Mouse (Mus musculus) left cerebral cortex, postnatal 4 days (tissue): ENCODE data around the gene Zfp874a. TPM values are rescaled to one million over a fixed set of nuclear protein-coding genes. Genes with fewer than 3 reads are reported as not detected.
"Not testable (repeated sequence)": the region's sequence is repeated elsewhere in the genome, so short reads cannot be mapped to it uniquely, and the experiment has no call there.

ENCODE experiments used
- DNase-seq: peaks from one replicate; pipeline ENCODE4 v3.0.0-alpha.2; 2022
- intact Hi-C: fragments of 180-260 bp; cut with DNase I; formaldehyde crosslinking; loops from one replicate; pipeline ENCODE4 v1.15.1; 2025
- total RNA-seq, 2 experiments: library from RNA; stranded (reverse); gene quantifications; 2 replicates each; pipeline ENCODE4 v1.2.3; 2021

The Zfp874a gene
- total RNA-seq = 10 to 100 TPM in 1 of 2 experiments, 1 to 10 TPM in 1; 8.6 to 10.8 TPM

DNA sequence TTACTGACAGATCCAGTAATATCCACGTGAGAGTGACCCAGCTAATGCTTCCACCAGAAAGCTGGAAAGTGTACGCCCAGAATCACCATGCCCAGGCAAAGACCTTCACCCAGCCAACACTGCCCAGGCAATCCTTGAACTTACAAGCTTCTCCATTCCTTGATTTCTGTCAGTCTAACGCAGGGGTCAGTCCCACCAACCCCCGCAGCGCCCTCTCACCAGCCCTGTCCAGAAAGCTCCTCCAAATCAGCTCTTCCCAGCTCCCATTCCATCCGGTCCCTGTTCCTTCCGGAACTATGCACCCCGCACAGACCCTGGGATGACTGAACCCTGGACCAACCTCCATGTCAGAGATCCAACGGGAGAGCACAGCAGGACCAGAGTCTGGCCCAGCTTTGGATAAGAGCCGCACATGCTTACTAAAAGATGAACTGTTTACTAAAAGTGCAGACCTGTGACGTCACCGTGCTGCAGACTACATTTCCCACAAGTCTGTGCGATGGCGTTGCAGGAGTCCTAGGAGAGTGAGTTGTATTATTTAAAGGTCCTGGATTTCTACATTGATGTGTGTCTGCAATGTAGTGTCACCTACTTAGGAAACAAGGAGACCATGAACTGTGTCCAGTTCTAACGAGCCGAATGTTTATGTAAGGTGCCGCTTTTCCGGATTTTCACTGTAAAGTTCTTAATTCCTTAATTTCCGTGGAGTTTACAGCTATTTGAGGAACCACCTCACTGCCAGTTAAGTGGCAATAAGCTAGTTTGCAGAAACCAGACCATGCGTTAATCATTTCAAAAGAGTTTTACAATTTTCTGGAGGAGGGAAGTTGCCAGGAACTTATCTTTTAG, at the start of gene Zfp874a:
Gene Zfp874a (minus strand): TSS at position 453 of the 849 bp plus-strand sequence.
- DNase-seq = peak; percentile 81
- intact Hi-C loops = no loop called here

DNA sequence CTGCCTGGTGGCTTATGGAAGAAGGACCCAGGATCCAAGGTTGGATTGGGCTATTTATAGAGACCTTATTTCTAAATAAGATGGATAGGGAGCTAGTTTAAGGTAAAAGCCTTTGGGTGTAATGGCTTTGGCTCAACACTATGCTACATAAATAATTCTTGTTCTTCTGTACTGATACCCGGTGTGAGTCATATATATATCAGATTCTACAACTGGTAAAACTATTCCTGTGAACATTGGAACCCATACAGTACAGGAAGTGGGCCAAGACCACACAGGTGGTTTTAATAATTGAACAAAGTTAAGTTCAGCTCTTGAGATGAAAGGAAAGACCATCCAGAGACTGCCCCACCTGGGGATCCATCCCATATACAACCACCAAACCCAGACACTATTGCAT, 49.5 kb upstream of the Zfp874a start:
- intact Hi-C loops = no loop called here
- DNase-seq = no peak

DNA sequence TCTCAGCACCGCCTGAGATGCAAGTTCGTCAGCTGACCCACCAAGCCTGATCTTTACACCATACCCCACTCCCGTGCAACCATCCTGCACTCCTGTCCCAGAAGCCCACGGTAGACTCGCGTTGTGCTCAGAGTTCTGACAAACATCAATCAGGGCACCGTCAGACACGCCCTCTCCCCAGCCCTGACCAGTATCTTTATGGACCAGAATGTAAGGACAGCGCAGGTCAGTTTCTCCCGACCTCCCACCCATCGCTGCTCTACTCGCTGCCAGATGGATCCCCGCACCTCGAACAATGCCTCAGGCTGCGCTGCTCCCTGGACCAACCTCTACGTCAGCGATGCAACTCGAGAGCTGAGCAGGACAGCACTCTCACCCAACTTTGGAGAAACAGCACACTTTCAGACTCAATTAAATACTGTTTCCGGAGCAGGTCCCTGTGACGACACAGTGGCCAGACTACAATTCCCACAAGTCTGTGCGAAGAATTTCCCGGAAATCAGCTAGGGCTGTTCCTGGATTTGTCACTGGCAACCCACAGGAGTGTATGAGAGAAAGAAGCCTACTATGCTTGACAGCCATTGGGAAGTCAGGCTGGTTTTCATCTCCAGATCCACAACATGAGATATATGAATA, 48.8 kb upstream of the Zfp874a start, which contains the start of gene Zfp58:
Gene Zfp58 (minus strand): TSS at position 472 of the 636 bp plus-strand sequence.
- intact Hi-C loops = no loop called here
- DNase-seq = peak; percentile 68

DNA sequence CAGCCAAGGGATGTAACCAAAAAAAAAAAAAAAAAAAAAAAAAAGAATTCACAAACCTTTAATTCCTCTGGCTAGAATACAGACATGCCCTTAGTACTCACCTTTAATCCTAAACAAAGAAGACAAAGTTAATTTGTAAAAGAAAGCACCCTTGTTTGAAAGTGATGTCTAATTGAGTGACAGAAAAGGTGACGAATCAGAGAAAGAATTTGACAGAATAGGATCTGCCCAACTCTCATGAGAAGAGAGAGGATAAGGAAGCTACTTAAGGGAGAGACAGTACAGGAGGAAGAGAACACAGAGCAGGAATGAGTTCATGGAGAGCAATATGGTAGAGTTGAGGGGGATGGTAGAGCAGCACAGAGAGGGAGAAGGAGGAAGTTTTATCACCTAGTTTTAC, 44.2 kb upstream of the Zfp874a start:
- intact Hi-C loops = no loop called here
- no peak for DNase-seq

DNA sequence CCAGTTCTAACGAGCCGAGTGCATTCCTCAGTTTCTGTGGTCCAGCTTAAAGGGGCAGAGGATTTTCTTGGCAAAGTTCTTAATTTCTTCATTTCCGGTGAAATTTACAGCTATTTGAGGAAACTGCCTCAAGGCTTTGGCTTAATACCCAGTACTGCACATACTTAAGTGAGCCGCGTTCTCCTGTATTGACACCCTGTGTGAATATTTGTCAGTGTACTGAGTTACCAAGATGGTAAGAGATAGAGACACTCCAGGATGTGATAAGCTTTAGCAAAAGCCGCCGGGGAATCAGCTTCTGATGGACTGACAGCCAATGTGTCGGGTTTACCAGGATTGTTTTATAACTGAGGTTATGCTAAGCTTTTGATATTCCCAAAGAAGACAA, 33.0 kb upstream of the Zfp874a start:
- intact Hi-C loops = no loop called here
- DNase-seq = no peak

DNA sequence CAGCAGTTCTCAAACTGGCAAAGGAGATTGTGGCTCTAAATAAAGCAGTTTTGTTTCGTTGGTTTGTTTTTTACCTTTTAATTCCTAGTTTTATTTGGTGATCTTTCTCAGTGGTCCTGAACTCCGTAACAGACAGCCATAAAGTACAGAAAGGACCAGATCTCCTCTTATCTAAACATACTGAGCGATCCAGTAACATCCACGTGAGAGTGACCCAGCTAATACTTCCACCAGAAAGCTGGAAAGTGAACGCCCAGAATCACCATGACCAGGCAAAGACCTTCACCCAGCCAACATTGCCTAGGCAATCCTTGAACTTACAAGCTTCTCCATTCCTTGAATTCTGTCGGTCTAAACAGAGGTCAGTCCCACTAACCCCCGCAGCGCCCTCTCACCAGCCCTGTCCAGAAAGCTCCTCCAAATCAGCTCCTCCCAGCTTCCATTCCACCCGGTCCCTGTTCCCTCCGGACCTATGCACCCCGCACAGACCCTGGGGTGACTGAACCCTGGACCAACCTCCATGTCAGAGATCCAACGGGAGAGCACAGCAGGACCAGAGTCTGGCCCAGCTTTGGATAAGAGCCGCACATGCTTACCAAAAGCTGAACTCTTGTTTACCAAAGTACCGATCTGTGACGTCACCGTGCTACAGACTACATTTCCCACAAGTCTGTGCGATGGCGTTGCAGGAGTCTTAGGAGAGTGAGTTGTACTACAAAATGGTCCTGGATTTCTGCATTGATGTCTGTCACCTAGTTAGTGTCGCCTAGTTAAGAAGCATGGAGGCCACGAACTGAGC, 32.4 kb upstream of the Zfp874a start, which contains the start of gene Zfp874b:
Gene Zfp874b (minus strand): TSS at position 634 of the 799 bp plus-strand sequence.
- DNase-seq = peak; percentile 75
- intact Hi-C loops = no loop called here

DNA sequence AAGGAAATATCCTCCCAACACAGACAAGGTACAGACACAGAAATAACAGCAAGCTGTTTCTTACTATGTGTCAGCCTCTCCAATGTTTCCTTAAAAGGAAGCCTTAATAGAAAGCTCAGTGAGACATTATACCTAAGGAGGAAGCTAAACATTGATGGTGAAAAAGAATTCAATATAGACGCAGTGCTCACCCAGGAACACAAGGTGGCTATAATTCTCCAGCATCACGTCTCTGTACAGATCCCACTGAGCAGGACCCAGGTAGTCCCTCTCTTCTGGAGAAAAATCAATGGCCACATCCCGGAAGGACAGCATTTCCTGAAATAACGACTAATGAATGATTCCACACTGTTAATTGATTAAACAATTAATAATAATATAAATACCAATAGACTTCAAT, 30.1 kb upstream of the Zfp874a start:
- DNase-seq = no peak
- intact Hi-C loops = no loop called here

DNA sequence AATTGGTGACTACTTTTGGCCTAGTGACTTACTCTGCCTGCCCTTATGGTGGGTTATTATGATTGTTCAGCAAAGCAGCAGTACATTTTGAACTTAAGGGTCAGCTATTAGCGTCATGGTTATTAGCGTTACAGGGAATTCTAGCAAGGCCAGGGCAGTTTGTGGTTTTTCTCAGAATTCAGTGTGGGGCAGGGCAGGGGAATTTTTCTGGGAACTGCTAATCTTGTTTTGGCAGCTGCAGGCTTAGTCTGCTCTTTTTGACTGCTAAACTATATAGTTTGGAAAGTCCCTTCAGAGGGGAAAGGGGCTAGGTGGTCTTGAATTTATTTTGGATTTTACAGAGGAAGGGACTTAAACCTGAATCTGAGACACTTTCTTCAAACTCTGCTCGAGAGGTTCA, 17.9 kb upstream of the Zfp874a start:
- DNase-seq = no peak
- intact Hi-C loops = no loop called here

DNA sequence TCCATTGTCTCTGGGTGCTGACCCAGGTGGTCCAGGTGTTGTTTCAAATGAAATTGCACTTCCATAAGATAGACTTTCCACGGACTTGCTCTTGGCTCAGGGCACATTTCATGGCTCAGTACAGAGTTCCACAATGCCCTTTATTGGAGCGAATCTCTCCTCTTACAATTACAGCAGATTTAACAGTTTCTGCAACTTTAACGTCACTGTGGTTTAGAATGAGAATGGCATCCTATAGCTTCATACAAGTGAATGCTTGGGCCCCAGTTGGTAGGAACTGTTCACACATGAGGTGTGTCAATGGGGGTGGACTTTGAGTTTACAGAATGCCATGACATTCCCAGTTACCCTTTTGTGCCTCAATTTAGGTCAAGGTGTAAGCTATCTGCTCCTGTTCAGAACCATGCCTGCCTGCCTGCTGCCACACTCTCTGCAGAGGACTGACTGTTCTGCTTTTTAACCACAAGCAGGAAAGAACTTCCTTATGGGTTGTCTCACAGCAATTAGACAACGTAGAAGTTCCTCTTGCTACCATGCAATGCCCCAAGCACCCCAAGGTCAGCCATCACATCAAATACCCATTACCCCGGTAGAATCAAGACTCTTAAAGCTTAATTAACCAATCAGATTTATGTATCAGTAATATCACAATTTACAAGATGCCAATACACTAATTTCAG, 12.2 kb upstream of the Zfp874a start:
- DNase-seq, intact Hi-C loops: not testable (repeated sequence)

DNA sequence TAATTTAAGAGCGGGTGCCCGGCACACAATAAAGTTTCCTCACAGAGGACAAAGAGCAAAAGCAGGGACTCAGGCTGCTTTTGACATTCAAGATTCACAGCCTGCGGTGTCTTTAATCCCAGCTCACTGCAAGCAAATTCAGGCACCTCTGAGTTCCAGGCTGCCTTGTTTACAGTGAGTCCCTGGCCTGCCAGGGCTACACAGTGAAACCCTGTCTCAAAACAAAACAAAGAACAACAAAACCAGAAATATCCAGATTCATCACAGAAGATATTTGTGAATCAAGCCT, 541 bp upstream of the Zfp874a start:
- intact Hi-C loops = no loop called here
- no peak for DNase-seq

DNA sequence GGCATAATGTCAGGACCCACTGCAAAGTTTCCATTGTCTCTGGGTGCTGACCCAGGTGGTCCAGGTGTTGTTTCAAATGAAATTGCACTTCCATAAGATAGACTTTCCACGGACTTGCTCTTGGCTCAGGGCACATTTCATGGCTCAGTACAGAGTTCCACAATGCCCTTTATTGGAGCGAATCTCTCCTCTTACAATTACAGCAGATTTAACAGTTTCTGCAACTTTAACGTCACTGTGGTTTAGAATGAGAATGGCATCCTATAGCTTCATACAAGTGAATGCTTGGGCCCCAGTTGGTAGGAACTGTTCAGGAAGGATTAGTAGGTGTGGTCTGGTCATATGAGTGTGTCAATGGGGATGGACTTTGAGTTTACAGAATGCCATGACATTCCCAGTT, 14.3 kb downstream of the Zfp874a start:
- intact Hi-C loops, DNase-seq: not testable (repeated sequence)

DNA sequence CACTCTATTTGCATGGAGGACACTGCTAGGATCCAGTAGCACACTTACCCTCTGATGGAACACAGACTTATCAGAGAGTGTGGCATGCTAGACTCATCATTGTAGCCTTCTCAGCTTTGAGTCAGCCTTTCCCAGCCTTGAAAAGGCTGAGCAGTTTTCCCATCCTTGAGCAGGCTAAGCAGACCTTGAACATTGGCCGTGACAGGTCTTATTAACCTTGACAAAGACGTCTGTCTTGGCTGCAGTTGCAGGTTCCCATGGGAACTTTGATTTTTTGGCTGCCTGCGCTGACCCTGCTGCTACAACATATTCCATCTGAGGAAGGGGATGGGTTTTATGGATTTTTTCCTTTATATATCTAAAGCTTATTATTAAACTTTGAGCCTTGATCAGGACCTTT, 23.3 kb downstream of the Zfp874a start:
- intact Hi-C loops = no loop called here
- no peak for DNase-seq

DNA sequence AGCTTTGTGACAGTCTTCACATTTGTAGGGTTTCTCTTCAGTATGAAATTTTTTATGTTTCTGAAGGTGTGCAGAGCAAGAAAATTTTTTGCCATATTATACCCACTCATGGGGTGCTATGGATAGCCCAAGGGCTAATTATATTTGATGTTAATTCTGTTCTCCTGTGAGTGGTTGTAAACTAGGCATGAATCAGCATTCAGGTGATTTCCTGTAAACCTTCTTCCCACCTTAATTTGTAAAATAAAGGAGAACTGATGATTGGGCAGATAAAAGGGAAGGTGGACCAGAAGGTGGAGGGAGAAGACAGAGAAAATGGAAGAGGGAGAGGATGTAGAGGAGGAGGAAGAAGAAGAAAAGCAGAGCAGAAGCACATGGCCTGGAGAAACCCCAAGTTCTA, 25.7 kb downstream of the Zfp874a start:
- intact Hi-C loops, DNase-seq: not testable (repeated sequence)

DNA sequence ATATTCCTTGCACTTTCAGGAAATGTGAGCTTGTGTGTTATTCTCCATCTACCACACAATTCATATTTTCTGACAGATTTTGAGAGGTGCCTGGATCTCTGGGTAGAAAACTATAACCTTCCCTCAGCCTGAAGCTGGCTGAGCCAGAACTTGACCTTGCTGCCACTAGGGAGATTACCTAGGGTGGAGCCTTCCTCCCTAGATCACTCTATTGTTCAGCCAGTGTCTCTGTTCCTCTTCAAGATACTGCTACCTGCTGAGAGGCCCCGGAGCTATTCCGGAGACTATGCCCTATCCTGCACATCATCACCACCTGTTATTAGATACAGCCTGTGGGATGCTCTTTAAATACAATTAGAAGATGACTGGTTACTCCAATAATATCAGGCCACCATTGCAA, 28.9 kb downstream of the Zfp874a start:
- DNase-seq, intact Hi-C loops: not testable (repeated sequence)

DNA sequence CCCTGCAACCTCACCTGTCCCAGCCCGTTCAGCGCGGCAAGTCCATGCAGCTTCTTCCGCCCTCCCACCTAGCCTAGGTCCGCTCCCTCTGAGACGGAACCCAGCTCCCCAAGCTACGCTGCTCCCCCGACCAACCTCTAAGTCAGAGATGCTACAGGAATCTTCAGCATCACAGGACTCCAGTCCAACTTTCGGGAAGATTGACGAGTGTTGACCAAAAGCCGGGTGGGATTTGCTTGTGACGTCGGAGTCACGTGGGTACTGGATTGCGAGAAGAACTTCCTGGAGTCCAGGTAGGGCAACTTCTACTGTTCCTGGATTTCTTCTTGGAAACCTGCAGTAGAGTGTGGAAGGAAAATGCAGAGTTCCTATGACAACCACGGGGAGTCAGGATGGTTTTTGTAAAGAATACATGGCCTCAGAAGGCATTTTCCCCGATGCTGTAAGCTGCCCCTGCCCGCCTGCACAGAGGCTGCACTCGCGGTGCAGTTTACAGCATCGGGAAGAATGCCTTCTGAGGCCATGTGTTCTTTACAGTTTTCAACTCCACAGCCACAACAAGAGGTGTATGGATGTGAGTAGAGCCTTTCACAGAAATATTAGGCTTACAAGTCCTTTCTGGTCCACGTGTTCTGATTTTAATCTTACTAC, 30.1 kb downstream of the Zfp874a start, which contains the start of gene Zfp459:
Gene Zfp459 (minus strand): TSS at position 212 of the 651 bp plus-strand sequence.
- intact Hi-C loops = no loop called here
- DNase-seq = peak; percentile 12

DNA sequence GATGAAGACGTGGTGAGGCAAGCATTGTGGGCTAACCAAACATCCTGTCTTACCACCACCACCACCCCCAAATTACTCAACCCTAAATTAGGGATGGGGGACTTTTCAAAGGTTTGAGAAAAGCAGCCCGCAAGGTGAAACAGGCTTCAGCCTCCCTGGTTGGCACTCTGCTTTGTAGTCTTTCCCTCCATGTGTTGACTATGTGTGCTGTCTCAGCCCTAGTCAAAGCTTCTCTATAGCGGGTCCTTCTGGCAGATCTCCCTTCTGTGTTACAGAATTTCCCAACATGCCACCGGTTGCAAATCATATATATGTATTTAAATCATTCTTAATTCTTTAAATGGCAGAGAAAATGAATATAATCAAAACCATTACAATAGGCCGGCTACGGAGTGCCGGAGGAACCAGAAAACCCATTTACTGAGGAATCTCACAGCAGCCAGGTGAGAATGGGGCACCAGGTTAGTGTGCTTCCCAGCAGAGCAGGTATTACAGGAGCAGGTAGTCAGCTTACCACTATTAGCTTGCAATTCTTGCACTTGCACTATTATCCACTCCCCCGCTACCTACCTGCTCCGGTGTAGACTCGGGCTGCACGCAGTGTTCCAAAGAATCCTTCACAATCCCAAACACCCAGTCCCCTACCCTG, 30.7 kb downstream of the Zfp874a start:
- intact Hi-C loops = no loop called here
- no peak for DNase-seq

DNA sequence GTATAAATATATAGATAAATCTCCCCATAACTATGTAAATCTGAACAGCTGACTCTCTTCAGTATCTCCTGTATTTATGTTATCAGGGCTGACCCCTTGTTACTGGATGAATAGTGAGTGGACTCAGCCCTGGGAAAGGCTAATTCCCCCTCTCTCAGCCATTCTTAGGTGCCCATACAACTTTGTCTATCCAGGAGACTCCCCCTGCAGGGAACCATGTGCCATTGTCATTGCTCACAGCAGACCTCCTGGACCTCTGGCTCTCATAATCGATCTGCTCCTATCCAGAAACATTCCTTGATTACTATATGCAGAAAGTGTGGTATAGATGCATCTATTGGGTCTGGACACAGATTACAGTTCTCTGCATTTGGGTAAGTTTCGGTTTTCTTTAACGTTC, 34.6 kb downstream of the Zfp874a start:
- intact Hi-C loops = no loop called here
- no peak for DNase-seq

DNA sequence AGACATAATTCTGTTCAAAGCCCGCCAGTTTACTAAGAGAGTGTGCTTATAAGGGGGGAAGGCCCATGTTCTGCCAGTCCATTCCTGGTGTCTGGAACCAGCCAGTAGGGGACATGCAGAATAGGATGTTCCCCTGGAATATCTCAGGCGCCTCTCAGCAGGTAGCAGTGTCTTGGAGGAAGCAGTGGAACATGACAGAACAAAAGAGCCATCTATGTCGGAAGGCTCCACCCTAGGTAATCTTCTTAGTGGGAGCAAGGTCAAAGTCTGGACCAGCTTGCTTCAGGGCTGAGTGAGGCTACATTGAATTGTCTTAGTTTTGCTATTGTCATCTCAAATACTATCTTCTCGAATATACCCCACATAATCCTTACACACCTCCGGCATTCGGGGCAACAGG, 35.7 kb downstream of the Zfp874a start:
- intact Hi-C loops = no loop called here
- no peak for DNase-seq

DNA sequence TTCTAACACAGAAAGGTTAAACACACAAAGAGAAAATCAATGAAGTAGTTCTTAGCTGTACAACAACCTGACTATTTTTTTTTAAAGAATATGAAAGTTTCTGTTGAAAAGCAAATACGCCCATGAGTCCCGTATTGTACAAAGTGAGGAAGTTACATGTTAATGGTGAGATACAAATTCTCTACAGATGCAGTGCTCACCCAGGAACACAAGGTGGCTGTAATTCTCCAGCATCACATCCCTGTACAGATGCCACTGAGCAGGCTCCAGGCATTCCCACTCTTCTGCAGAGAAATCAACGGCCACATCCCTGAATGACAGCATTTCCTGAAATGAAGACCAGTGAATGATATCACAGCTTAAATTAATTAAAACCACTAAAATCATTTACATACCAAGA, 37.8 kb downstream of the Zfp874a start:
- DNase-seq, intact Hi-C loops: not testable (repeated sequence)
